Mouse (Mus musculus) CD4-positive, CD25-positive, alpha-beta regulatory T cell, adult 2 months (primary cell): ENCODE data around the gene Tmem132e.

Experiments used
- DNase-seq: peaks from one replicate; pipeline ENCODE4 v3.0.0-alpha.2; 2012; ENCODE audit warnings: low read depth, low spot score

The Tmem132e gene

DNA sequence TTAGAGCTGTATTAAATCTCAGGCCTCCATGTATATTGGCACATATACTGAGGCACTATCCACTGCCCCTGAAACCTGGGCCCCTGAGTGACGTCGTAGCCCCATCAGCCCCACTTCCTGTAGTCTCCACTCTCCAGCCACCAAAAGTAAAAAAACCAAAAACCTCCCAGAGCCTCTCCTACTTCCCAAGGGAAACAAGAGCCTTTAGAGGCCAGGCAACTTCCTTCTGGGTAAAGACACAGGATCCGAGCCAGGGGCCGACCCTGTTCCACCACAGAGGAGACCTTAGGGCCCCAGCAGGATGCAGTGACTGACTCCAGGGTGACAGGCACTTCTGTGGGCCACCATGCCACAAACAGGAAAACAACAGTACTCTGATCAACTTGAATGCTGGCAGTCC, 40.1 kb downstream of the Tmem132e start:
- no peak for DNase-seq

DNA sequence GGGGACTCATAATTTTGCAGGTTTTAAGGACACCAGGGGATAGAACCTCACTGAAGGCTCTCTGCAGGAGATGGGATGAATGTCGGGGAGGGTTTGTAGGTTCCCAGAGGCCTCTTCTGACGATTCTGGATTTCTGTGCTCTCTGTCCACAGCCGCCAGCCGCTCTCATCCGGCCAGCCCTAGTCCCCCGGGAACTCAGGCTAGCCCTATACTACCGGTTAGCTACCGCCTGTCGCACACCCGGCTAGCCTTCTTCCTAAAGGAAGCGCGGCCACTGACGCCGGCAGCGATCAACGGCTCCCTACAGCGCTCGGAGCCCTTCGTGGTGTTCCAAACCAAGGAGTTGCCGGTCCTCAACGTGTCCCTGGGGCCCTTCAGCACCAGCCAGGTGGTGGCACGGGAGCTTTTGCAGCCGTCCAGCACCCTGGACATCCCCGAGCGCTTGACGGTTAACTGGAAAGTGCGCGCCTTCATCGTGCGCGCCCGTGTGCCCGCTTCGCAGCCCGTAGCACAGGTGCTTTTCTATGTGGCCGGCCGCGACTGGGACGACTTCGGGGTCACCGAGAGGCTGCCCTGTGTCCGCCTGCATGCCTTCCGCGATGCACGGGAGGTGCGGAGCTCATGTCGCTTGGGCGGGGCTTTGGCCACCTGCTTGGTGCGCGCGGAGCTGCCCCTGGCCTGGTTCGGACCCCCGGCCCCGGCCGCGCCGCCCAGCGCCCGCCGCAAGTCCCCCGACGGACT, 45.6 kb downstream of the Tmem132e start:
- no peak for DNase-seq

DNA sequence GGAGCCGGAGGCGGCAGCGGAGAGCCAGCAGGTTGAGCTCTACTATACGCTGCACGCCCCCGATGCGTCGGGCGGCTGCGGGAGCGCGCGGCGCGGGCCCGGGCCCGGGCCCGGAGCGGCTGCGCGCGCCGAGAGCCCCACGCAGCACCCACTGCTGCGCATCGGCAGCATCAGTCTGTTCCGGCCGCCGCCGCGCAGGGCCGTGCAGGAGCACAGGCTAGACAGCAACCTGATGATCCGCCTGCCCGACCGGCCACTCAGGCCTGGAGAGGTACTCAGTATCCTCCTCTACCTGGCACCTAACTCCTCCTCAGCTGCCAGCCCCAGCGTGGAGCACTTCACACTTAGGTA, 46.1 kb downstream of the Tmem132e start:
- DNase-seq = no peak

GRCm38 (mm10) chr11:82448485-82448884, 59.8 kb downstream of the Tmem132e start:
- no peak for DNase-seq

- DNase-seq = no peak
Measured at GRCm38 (mm10) chr11:82452516-82452915, 63.8 kb downstream of the Tmem132e start.

DNA sequence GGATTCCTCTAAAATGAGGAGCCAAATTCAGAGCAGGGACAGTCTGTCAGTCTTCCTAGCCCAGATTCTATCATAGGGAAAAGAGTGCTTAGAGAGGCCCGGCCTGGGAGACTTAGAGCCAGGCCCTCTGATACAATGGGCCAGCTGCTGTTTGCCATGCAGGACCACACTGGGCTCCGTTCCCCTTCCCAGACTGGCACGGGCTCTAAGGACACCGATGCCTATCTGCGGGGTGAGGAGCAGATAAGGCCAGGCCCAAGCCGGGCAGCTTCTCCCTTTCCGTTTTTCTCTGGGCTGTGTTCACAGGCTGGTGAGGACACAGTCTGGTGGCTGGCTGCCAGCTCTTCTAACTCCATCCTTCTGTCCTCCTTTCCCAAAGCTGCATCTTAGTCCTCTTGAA, 64.5 kb downstream of the Tmem132e start:
- DNase-seq = no peak

GRCm38 (mm10) chr11:82461326-82461725, 72.6 kb downstream of the Tmem132e start:
- DNase-seq = no peak

GRCm38 (mm10) chr11:82465536-82465935, 76.8 kb downstream of the Tmem132e start:
- DNase-seq = no peak

- no peak for DNase-seq
Measured at GRCm38 (mm10) chr11:82467218-82467617, 78.5 kb downstream of the Tmem132e start.

GRCm38 (mm10) chr11:82471076-82471475, 82.4 kb downstream of the Tmem132e start:
- no peak for DNase-seq

DNA sequence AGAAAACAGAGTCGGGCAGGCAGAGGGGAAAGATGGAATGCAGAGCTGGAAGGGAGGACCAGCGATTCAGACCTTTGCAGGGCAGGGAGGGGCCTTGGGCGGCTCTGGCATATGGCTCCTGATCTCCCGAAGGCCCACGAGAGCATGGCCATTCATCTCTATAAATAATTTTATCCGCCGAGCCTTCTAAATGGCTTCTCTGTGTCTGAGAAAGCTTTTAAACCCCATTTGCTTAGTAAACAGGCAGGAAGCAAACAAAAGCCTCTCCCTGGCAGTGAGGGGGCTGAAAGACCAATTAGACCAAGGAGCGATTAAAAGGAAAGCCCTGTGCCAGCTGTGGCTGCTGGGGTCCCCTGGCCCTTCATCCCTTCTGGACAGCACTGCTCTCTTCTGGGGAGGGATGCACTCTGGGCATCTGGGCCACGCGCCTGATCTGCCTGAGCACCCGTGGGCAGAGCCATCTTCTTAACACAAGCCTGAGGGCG, 84.5 kb downstream of the Tmem132e start:
- no peak for DNase-seq

DNA sequence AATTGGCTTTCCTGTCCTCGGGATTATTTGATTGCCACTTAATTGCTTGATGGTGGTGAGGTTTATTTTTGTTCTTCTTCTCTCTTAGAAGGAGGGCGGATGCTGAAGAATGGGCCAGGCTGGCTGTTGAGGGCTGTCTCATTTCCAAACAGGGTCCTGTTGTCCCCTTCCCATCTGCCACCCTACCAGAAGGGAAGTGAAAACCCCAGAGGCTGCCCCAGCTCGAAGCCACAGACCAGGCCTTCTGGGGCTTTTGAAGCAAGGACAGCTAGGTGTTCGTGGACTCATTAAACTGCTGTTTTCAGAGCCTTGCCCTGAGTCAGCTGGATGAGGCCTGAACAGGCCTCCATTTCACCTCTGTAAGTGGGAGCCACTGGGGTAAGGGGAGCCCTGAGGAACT, 87.4 kb downstream of the Tmem132e start:
- no peak for DNase-seq

- DNase-seq = no peak
Measured at GRCm38 (mm10) chr11:82477412-82477811, 88.7 kb downstream of the Tmem132e start.

DNA sequence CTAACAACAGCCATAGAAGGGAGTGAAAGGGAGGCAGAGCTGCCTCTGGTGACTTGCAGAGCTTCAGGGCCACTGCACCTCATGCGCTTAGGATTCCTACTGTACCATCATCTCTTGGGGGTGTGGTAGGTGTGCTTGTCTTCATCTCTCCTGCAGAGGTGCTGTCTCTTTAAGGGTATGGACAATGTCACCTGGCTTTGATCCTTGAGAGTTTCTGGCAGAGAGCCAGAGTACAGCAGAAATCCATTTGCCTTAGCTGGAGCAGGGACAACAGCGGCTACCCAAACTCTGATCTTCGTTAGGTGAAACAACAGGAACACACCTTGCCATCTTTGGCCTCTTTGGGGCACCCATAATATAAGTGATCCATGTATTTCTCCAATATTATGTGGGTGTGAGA, 92.2 kb downstream of the Tmem132e start:
- no peak for DNase-seq

GRCm38 (mm10) chr11:82487359-82488086, 98.8 kb downstream of the Tmem132e start:
- no peak for DNase-seq

DNA sequence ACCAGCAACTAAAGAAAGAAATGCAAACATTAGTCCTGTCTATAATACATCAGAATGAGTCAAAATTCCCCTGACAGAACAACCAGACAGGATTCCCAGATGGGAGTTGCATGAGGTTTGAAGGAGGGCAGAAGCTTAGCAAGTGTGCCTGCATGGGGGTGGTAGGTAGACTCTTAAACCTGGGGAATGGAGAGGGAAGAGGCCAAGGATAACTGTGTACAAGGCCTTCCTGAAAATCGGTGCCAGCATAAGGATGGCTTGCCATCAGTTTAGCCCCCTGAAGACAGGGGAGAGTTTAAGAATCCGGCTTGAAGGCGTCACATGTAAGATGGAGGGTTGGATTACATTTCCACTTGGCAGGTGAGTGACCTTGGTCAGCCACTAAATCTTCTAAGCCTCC, 102.2 kb downstream of the Tmem132e start:
- no peak for DNase-seq
